Mouse (Mus musculus) c-Kit-negative CD71-positive TER-119-positive erythroid progenitor cells, embryonic 14.5 days (primary cell): Measurements from ENCODE around the gene Klhl33.
"Not testable (repeated sequence)": the region's sequence is repeated elsewhere in the genome, so short reads cannot be mapped to it uniquely, and the experiment has no call there.

Experiments used
- DNase-seq: peaks from one replicate; pipeline ENCODE4 v3.0.0-alpha.2; 2013; ENCODE audit warnings: low read depth, low spot score

Gene Klhl33

GRCm38 (mm10) chr14:50903973-50904827, 6.9 kb upstream of the Klhl33 start:
- DNase-seq, result no peak

- not testable (repeated sequence) for DNase-seq
Measured at GRCm38 (mm10) chr14:50897992-50898391, 685 bp upstream of the Klhl33 start.

GRCm38 (mm10) chr14:50896747-50897373, 447 bp downstream of the Klhl33 start:
- no peak for DNase-seq

GRCm38 (mm10) chr14:50895985-50896746, 1.1 kb downstream of the Klhl33 start:
- DNase-seq, result no peak

GRCm38 (mm10) chr14:50895407-50895806, 1.9 kb downstream of the Klhl33 start:
- DNase-seq, result no peak

GRCm38 (mm10) chr14:50892541-50893459, 4.5 kb downstream of the Klhl33 start:
- DNase-seq, result no peak

- DNase-seq, result no peak
Measured at GRCm38 (mm10) chr14:50892091-50892490, 5.2 kb downstream of the Klhl33 start.

- DNase-seq, result no peak
Measured at GRCm38 (mm10) chr14:50891621-50892020, 5.7 kb downstream of the Klhl33 start.

GRCm38 (mm10) chr14:50876236-50876950, 20.9 kb downstream of the Klhl33 start:
- no peak for DNase-seq

- no peak for DNase-seq
Measured at GRCm38 (mm10) chr14:50875591-50876230, 21.6 kb downstream of the Klhl33 start.

GRCm38 (mm10) chr14:50875175-50875574, 22.1 kb downstream of the Klhl33 start:
- DNase-seq, result no peak

GRCm38 (mm10) chr14:50871284-50871683, 26.0 kb downstream of the Klhl33 start:
- DNase-seq, result no peak

GRCm38 (mm10) chr14:50870805-50871143, 26.5 kb downstream of the Klhl33 start:
- no peak for DNase-seq

- peak; percentile 13 for DNase-seq
Measured at GRCm38 (mm10) chr14:50869889-50870804, 27.2 kb downstream of the Klhl33 start, which contains the start of gene Tep1. Gene Tep1 (minus strand): TSS chr14:50870560.

- no peak for DNase-seq
Measured at GRCm38 (mm10) chr14:50868656-50869055, 28.7 kb downstream of the Klhl33 start.

GRCm38 (mm10) chr14:50868211-50868610, 29.1 kb downstream of the Klhl33 start:
- DNase-seq, result no peak

- no peak for DNase-seq
Measured at GRCm38 (mm10) chr14:50866966-50867365, 30.3 kb downstream of the Klhl33 start.

- not testable (repeated sequence) for DNase-seq
Measured at GRCm38 (mm10) chr14:50865005-50865404, 32.3 kb downstream of the Klhl33 start.

GRCm38 (mm10) chr14:50862641-50863040, 34.7 kb downstream of the Klhl33 start:
- DNase-seq, result no peak
